Mouse (Mus musculus): Measurements from ENCODE around the gene Tmem231. TPM values are rescaled to one million over a fixed set of nuclear protein-coding genes. Genes with fewer than 3 reads are reported as not detected.

Tmem231 gene
- polyA plus RNA-seq (2015; fragmentation: Nextera tagmentation; extraction: Ambion mirVana), result 16.0 and 16.3 TPM in 2 replicates

DNA sequence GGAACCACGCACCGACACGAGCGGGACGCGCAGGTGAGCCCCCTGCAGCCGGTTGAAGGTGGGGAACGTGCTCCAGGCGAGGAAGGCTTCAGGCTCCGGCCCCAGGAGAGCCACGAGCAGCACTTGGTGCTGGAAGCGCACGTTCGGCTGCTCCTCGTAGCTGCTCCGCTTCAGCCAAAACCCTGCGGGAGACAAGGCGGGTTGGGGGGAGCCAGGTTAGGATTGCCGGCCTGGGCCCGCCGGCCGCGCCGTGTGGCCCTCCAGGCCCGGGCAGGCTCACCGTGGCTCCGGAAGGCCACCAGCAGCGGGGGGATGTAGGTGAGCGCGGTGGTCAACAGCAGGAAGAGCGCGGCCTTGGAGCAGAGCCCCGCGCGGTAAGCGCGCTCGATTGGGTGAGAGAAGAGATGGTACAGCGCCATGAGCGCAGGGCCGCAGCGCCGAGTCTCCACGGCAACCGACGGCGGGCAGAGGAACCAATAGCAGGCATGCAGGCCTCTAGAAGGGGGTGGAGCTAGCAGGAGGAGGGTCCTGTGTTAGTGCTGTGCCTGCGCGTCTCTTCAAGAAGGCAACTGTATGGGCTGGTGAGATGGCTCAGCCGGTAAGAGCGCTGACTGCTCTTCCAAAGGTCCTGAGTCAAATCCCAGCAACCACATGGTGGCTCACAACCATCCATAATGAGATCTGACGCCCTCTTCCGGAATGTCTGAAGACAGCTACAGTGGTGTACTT, at the start of gene Tmem231:
TSS of gene Tmem231 (minus strand) at position 534 of the 729 bp plus-strand sequence.
- Histone ChIP-seq H3K9me3 (no peaks in the 10 kb centered on the region), H3K36me3 (no peaks in the 10 kb centered on the region), H3K27me3 (no peaks in the 10 kb centered on the region), H3K4me3 (peak within 1 kb of the TSS; percentile 64), H3K4me1 (replicated peaks) (peaks cover 17% of the 10 kb centered on the region), H3K27ac (replicated peaks) (peak within 1 kb of the TSS; percentile 92), H3K4me2 (peak within 1 kb of the TSS; percentile 71), H3K9ac (peak within 1 kb of the TSS; percentile 79)
- ATAC-seq (ENCODE audit: low read depth), result peak; percentile 100
- whole genome bisulfite sequencing, result 1% methylated on average over 53 of the region's 53 CpGs

DNA sequence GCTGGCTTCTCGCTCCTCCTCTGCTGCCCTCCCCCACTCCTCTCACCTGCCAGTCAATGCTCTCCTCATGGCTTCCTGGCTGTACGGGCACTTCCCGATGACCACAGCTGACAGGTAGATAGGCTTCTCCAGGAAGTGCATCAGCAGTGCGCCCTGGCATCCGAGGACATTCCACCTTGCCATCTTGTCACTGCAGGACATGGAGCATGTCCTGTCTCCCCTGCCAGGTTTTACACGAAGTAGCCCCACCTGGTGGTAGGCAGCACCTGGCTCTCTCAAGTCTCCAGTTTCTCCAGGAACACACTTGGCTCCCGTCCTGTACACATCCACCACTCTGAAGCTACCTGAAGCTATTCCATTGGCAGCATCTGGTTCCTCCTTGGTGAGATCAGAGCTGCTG, 48.4 kb upstream of the Tmem231 start:
- H3K4me1 ChIP-seq (replicated peaks), result no peaks in the 10 kb centered on the region
- no peaks in the 10 kb centered on the region for H3K27me3 ChIP-seq
- 84% methylated on average over 7 of the region's 7 CpGs for WGBS
- no peak overlapping the region for H3K4me3 ChIP-seq
- peaks cover 38% of the 10 kb centered on the region for H3K36me3 ChIP-seq
- no peak for ATAC-seq (ENCODE audit: low read depth)
- H3K9ac ChIP-seq, result no peak overlapping the region
- H3K4me2 ChIP-seq, result no peak overlapping the region
- no peak overlapping the region for H3K27ac ChIP-seq (replicated peaks)
- no peaks in the 10 kb centered on the region for H3K9me3 ChIP-seq

DNA sequence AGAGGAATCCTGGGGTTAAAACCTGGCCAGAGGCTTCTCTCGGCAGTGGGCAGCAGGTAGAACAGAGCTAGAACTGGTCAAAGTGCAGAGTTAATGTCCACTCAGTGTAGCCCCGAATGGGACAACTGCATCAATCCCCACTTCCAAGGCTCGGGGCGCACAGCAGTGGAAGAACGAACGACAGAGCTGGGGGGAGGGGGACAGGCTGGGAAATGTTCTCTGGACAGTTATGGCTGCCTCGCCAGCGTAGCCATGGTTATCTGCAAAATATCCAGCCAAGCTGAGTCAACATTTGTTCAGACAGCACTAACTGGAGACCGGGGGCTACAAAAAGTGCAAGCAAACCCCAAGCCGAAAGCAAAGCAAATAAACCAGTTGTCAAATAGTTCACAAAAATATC, 44.5 kb upstream of the Tmem231 start:
- WGBS, result 69% methylated on average over 10 of the region's 10 CpGs
- peaks cover 54% of the 10 kb centered on the region for H3K36me3 ChIP-seq
- no peak for ATAC-seq (ENCODE audit: low read depth)

DNA sequence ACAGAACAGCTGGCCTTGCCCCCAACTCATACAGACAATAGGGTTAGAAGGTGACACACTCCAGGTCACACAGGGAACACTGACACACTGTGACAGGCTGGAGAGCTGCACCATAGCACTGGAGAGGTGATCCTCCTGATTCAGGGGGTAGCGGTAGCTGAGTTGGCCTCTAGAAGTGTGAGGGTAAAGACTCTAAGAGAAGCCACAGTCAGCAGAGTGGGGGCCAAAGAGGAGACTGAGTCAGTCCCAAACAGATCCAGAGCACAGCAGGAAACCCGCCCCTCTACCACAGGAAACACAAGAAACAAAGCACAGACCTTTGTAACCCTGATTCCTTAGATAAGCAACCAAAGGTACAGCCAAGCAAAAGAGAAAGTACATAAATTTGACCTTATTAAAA, 42.6 kb upstream of the Tmem231 start:
- H3K9ac ChIP-seq, result no peak overlapping the region
- no peaks in the 10 kb centered on the region for H3K4me1 ChIP-seq (replicated peaks)
- H3K9me3 ChIP-seq, result no peaks in the 10 kb centered on the region
- peaks cover 54% of the 10 kb centered on the region for H3K36me3 ChIP-seq
- WGBS, result 93% methylated on average over 2 of the region's 2 CpGs
- H3K27me3 ChIP-seq, result no peaks in the 10 kb centered on the region
- H3K4me2 ChIP-seq, result no peak overlapping the region
- H3K4me3 ChIP-seq, result no peak overlapping the region
- no peak overlapping the region for H3K27ac ChIP-seq (replicated peaks)
- ATAC-seq (ENCODE audit: low read depth), result no peak

More for the DNA sequence above, 44.5 kb upstream of the Tmem231 start:
- H3K9ac ChIP-seq, result no peak overlapping the region
- no peaks in the 10 kb centered on the region for H3K27me3 ChIP-seq
- no peaks in the 10 kb centered on the region for H3K9me3 ChIP-seq
- H3K27ac ChIP-seq (replicated peaks), result no peak overlapping the region
- no peak overlapping the region for H3K4me2 ChIP-seq
- H3K4me1 ChIP-seq (replicated peaks), result no peaks in the 10 kb centered on the region
- H3K4me3 ChIP-seq, result no peak overlapping the region

DNA sequence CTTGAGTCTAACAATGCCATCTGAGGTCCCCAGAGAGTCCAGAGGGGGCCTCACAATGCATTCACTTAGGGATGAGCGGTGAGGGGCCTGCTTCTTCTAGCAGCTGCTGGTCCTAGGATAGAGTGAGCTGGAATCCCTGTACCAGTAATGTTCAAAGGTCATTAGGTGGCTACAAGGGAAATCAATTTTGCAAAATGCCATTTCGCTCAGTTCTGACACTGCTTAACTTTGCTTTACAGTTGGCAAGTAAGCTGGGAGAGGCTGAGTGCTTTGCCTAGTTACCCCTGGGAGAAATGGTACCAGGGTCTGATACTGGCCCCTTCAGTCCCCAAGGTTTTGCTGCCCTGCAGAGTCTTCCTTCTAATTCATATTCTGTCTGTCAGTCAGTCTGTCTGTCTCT, 42.0 kb upstream of the Tmem231 start:
- H3K27ac ChIP-seq (replicated peaks), result no peak overlapping the region
- no peak overlapping the region for H3K4me2 ChIP-seq
- H3K36me3 ChIP-seq, result peaks cover 58% of the 10 kb centered on the region
- H3K27me3 ChIP-seq, result no peaks in the 10 kb centered on the region
- 87% methylated on average over 2 of the region's 2 CpGs for whole genome bisulfite sequencing
- no peaks in the 10 kb centered on the region for H3K9me3 ChIP-seq
- H3K4me1 ChIP-seq (replicated peaks), result no peaks in the 10 kb centered on the region
- H3K9ac ChIP-seq, result no peak overlapping the region
- ATAC-seq (ENCODE audit: low read depth), result no peak
- no peak overlapping the region for H3K4me3 ChIP-seq

DNA sequence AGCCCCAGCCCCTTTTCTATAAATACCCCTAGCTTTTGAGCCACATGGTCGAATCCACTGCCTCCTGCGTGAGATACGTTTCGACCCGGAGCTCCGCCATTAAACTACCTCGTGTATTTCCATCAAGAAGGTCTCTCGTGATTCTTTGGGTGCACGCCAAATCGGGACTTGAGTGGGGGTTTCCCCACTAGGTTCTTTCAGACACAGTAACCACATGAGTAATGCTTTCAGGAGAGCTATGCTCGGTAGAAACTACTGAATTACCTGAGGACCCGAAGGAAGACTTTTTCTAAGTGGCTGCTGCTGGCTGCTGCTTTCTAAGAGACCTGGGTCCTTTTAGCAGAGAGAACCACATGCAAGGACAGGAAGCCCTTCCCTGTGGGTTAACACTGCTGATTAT, 40.5 kb upstream of the Tmem231 start:
- H3K9ac ChIP-seq, result no peak overlapping the region
- no peak overlapping the region for H3K4me2 ChIP-seq
- H3K36me3 ChIP-seq, result peaks cover 53% of the 10 kb centered on the region
- no peaks in the 10 kb centered on the region for H3K9me3 ChIP-seq
- ATAC-seq (ENCODE audit: low read depth), result no peak
- no peak overlapping the region for H3K27ac ChIP-seq (replicated peaks)
- WGBS, result 96% methylated on average over 12 of the region's 12 CpGs
- no peaks in the 10 kb centered on the region for H3K4me1 ChIP-seq (replicated peaks)
- H3K4me3 ChIP-seq, result no peak overlapping the region
- no peaks in the 10 kb centered on the region for H3K27me3 ChIP-seq

DNA sequence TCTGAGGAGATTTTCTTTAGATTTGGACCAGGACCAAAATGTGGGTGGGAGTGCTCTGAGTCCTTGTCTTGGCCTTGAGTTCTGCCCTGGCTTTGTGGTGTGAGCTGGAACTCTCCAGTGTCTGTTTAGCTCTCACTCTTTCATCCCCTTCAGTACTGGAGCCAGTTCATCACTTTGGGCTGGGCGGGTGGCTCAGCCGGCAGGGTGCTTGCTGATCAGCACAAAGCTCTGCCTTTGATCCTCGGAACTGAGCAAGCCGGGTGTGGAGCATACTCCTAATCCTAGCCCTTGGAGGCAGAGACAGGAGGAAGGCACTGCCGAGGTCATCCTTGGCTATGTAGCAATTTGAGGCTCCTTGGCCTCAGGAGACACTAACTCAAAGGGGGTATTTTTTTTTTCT, 35.3 kb upstream of the Tmem231 start:
- Histone ChIP-seq H3K27me3 (no peaks in the 10 kb centered on the region), H3K4me3 (no peak overlapping the region), H3K36me3 (peaks cover 23% of the 10 kb centered on the region), H3K4me1 (replicated peaks) (no peaks in the 10 kb centered on the region), H3K9ac (no peak overlapping the region), H3K4me2 (no peak overlapping the region), H3K27ac (replicated peaks) (no peak overlapping the region), H3K9me3 (no peaks in the 10 kb centered on the region)
- no peak for ATAC-seq (ENCODE audit: low read depth)
- 32% methylated on average over 5 of the region's 5 CpGs for WGBS

DNA sequence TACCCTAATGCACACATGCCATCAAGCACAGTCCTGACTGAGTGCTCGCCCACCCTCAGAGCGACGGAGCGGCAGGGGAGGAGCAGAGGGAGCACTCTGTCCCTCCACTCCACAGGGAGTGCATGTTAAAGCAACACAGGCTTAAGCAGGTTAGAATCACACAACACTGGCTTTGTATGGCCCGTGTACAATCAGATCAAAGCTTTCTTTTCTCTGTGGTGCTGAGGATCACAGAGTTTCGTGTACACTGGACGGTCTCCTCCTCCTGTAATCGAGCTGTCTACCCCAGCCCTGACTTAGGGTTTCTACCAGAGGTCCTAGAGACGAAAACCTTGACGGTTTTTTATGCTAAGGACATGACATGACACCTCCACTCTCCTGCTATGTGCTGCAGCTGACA, 34.9 kb upstream of the Tmem231 start:
- WGBS, result 87% methylated on average over 10 of the region's 10 CpGs
- Histone ChIP-seq H3K9ac (no peak overlapping the region), H3K4me3 (no peak overlapping the region), H3K4me1 (replicated peaks) (no peaks in the 10 kb centered on the region), H3K36me3 (peaks cover 19% of the 10 kb centered on the region), H3K27ac (replicated peaks) (no peak overlapping the region), H3K27me3 (no peaks in the 10 kb centered on the region), H3K9me3 (no peaks in the 10 kb centered on the region), H3K4me2 (no peak overlapping the region)
- ATAC-seq (ENCODE audit: low read depth), result no peak

DNA sequence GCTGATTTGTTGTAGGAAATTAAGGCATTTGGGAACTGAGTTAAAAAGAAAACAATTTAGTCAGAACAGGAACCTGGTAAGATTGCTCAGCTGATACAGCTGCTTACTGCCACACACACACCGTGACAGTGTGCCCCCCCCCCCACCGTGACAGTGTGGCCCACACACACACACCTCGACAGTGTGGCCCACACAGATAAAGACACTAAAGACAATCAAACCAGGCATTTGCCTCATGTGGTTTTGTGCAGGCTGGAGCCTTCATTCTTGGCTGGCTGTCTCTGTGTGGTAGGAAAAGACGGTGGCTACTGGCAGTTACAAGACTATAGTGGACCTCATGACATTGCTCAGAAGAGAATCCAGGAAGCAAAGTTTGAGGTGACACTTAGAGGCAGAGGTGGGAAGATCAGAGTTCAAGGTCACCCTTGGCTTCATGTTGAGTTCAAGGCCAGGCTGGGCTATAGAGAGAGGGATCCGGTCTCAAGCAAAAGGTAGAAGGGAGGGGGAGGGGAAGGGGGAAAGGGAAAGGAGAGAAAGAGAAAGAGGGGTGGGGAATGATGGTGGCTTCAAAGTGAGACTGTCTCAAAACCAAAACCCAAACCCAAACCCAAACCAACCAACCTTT, 33.7 kb upstream of the Tmem231 start:
- H3K9me3 ChIP-seq, result no peaks in the 10 kb centered on the region
- 89% methylated on average over 5 of the region's 5 CpGs for WGBS
- ATAC-seq (ENCODE audit: low read depth), result no peak

DNA sequence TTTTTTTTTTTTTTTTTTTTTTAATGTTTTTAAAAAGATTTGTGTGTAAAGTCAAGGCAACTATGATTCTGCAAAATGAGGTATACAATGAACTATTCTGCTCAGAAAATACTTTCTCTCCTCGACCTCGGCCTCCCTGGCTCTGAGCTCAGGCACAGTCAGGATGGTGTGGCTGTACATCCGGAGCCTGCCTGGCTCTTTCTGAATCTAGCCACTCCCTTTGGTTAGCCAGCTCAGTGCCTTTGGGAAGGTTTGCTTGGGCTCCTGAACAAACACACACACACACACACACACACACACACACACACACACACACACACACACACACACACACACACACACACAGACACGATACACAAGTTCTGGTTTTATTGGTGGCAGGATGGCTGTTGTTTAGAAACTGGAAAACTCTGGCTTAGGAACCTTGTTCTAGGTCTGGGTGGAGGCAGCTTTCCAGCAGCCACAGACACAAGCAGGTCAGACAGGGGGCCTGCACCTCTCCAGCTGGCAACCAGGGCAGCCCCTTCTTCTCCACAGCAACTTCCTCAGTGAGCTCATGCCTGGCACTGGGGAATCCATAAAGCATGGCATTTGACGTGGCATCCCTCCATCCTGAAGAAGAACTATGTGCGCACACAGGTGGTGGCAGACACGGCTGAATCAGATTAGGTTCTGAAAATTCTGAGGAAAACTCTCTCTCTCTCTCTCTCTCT, 31.3 kb upstream of the Tmem231 start:
- WGBS, result 77% methylated on average over 7 of the region's 7 CpGs
- Histone ChIP-seq H3K27me3 (no peaks in the 10 kb centered on the region), H3K36me3 (0 out of 2 replicates have a peak, but pooled peaks cover 4% of the 10 kb centered on the region), H3K27ac (replicated peaks) (no peak overlapping the region), H3K9ac (no peak overlapping the region), H3K9me3 (no peaks in the 10 kb centered on the region), H3K4me2 (no peak overlapping the region), H3K4me1 (replicated peaks) (no peaks in the 10 kb centered on the region), H3K4me3 (no peak overlapping the region)
- no peak for ATAC-seq (ENCODE audit: low read depth)

More for the DNA sequence above, 33.7 kb upstream of the Tmem231 start:
- no peak overlapping the region for H3K27ac ChIP-seq (replicated peaks)
- H3K9ac ChIP-seq, result no peak overlapping the region
- peaks cover 14% of the 10 kb centered on the region for H3K36me3 ChIP-seq
- no peak overlapping the region for H3K4me2 ChIP-seq
- no peak overlapping the region for H3K4me3 ChIP-seq
- H3K4me1 ChIP-seq (replicated peaks), result no peaks in the 10 kb centered on the region
- no peaks in the 10 kb centered on the region for H3K27me3 ChIP-seq

DNA sequence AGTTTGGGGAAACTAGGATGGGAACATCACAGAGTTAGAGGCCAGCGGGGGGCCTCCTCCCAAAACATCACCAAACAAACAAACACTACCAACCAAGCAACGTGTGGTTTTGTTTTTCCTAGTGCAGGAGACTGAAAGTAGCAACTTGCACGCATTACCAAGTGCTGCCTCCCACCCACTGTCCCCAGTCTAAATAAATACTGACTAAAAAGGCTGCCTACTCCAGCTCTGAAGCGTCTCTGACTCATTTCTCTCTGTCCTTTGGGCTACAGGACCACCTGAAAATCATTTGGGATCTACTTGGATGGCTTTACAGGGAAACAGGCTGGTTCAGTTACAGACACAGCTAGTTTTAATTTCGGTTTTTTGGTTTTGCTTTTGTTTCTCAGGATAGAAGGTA, 30.7 kb upstream of the Tmem231 start:
- no peak overlapping the region for H3K4me3 ChIP-seq
- WGBS, result 70% methylated on average over 5 of the region's 5 CpGs

DNA sequence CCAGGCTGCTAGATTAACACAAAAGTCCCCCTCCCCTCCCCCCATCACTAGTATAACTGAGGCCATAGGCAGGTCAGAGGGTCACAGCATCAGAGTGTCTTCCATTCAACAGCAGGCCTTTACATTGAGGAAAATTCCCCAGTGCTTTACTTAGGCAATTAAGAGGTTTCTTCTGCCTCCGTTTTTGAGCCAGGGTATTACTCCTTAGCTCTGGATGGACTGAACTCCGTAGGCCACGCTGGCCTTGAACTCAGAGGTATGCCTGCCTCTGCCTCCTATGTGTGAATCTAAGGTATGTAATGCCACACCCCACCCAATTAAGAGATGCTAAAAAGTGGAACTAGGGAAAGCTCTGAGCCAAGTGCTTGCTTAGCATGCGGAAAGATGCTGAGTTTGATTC, 29.9 kb upstream of the Tmem231 start:
- Histone ChIP-seq H3K9ac (no peak overlapping the region), H3K27ac (replicated peaks) (no peak overlapping the region), H3K4me1 (replicated peaks) (no peaks in the 10 kb centered on the region), H3K27me3 (no peaks in the 10 kb centered on the region), H3K36me3 (peaks cover 15% of the 10 kb centered on the region; the same call in 1 of the 2 replicates), H3K4me3 (no peak overlapping the region), H3K4me2 (no peak overlapping the region), H3K9me3 (no peaks in the 10 kb centered on the region)
- 76% methylated on average over 4 of the region's 4 CpGs for WGBS
- no peak for ATAC-seq (ENCODE audit: low read depth)

More for the DNA sequence above, 30.7 kb upstream of the Tmem231 start:
- peaks cover 7% of the 10 kb centered on the region; the same call in 1 of the 2 replicates for H3K36me3 ChIP-seq
- no peak for ATAC-seq (ENCODE audit: low read depth)
- no peak overlapping the region for H3K4me2 ChIP-seq
- no peak overlapping the region for H3K27ac ChIP-seq (replicated peaks)
- no peaks in the 10 kb centered on the region for H3K9me3 ChIP-seq
- no peaks in the 10 kb centered on the region for H3K27me3 ChIP-seq
- no peaks in the 10 kb centered on the region for H3K4me1 ChIP-seq (replicated peaks)
- no peak overlapping the region for H3K9ac ChIP-seq

Measured in neural tube, embryonic 13.5 days (tissue).